Mouse (Mus musculus) embryo, embryonic 10 days (tissue): ENCODE results near the gene Etnk2.

Experiments
- DNase-seq: peaks from one replicate; pipeline ENCODE4 v3.0.0-alpha.2; 2015; ENCODE audit warnings: low spot score

Gene Etnk2

GRCm38 (mm10) chr1:133382552-133383155, 19.3 kb downstream of the Etnk2 start:
- no peak for DNase-seq

GRCm38 (mm10) chr1:133383157-133383783, 19.9 kb downstream of the Etnk2 start:
- DNase-seq = no peak

- DNase-seq = peak; percentile 91
Observed at GRCm38 (mm10) chr1:133385506-133385905, 22.1 kb downstream of the Etnk2 start.

GRCm38 (mm10) chr1:133386209-133386608, 22.8 kb downstream of the Etnk2 start:
- no peak for DNase-seq

GRCm38 (mm10) chr1:133387539-133388268, 24.3 kb downstream of the Etnk2 start:
- no peak for DNase-seq

- DNase-seq = no peak
Observed at GRCm38 (mm10) chr1:133394702-133395101, 31.3 kb downstream of the Etnk2 start.

- no peak for DNase-seq
Observed at GRCm38 (mm10) chr1:133396693-133397092, 33.3 kb downstream of the Etnk2 start.

GRCm38 (mm10) chr1:133397094-133397482, 33.7 kb downstream of the Etnk2 start:
- no peak for DNase-seq

- peak; percentile 84 for DNase-seq
Observed at GRCm38 (mm10) chr1:133397483-133398237, 34.3 kb downstream of the Etnk2 start.

GRCm38 (mm10) chr1:133400014-133400725, 36.8 kb downstream of the Etnk2 start:
- no peak for DNase-seq

GRCm38 (mm10) chr1:133404005-133404404, 40.6 kb downstream of the Etnk2 start:
- DNase-seq = no peak

- DNase-seq = no peak
Observed at GRCm38 (mm10) chr1:133406614-133407013, 43.2 kb downstream of the Etnk2 start.

- peak; percentile 72 for DNase-seq
Observed at GRCm38 (mm10) chr1:133407436-133407835, 44.1 kb downstream of the Etnk2 start.

- DNase-seq = no peak
Observed at GRCm38 (mm10) chr1:133408321-133408720, 44.9 kb downstream of the Etnk2 start.

GRCm38 (mm10) chr1:133408880-133409516, 45.6 kb downstream of the Etnk2 start:
- peak; percentile 94 for DNase-seq

- DNase-seq = no peak
Observed at GRCm38 (mm10) chr1:133409786-133410185, 46.4 kb downstream of the Etnk2 start.

- peak; percentile 44 for DNase-seq
Observed at GRCm38 (mm10) chr1:133411506-133412147, 48.3 kb downstream of the Etnk2 start.

GRCm38 (mm10) chr1:133412941-133413340, 49.6 kb downstream of the Etnk2 start:
- peak; percentile 35 for DNase-seq

GRCm38 (mm10) chr1:133415086-133415485, 51.7 kb downstream of the Etnk2 start:
- no peak for DNase-seq

- no peak for DNase-seq
Observed at GRCm38 (mm10) chr1:133415505-133415904, 52.1 kb downstream of the Etnk2 start.

- DNase-seq = no peak
Observed at GRCm38 (mm10) chr1:133416472-133416871, 53.1 kb downstream of the Etnk2 start.
